Mouse (Mus musculus) activated CD4-positive, CD25-positive, alpha-beta regulatory T cell, adult 4 months (primary cell): Measurements from ENCODE around the gene Ctu2. TPM values are rescaled to one million over a fixed set of nuclear protein-coding genes. Genes with fewer than 3 reads are reported as not detected.

Source experiments
- ATAC-seq: one replicate; pipeline ENCODE4 v1.8.0; 2017
- polyA plus RNA-seq, 2 experiments: library from polyadenylated mRNA; unstranded; fragments of 100-300 nt; shearing (Covaris generic); gene quantifications; one replicate each; pipeline ENCODE4 v1.2.1; 2017

The Ctu2 gene
- polyA plus RNA-seq, 2 experiments from 2014 or later, result 11.0 to 14.6 TPM

GRCm38 (mm10) chr8:122497016-122497734, 21.2 kb downstream of the Ctu2 start:
- ATAC-seq, result no peak

GRCm38 (mm10) chr8:122497912-122498311, 22.0 kb downstream of the Ctu2 start:
- ATAC-seq, result peak; percentile 40

DNA sequence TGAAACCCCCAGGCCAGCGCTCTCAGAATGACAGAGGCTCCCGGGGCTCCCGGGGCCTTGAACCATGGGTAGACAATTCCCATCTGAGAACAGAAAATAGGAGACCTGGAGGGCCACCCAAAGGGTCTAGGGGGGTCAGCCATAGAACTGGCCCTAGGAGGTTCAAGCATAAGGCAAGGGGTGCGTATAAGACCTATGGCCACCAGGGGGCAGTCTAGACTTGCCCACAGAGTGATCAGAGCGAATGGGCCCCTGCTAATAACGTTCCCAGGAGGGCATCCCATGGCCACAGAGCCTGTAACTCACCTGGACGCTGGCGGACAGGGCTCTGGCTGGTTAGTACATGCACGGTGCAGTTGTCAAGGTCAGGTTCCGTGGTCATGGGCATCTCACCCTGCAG, 24.9 kb downstream of the Ctu2 start:
- ATAC-seq, result peak; percentile 75

GRCm38 (mm10) chr8:122511552-122511951, 35.6 kb downstream of the Ctu2 start:
- ATAC-seq, result no peak

DNA sequence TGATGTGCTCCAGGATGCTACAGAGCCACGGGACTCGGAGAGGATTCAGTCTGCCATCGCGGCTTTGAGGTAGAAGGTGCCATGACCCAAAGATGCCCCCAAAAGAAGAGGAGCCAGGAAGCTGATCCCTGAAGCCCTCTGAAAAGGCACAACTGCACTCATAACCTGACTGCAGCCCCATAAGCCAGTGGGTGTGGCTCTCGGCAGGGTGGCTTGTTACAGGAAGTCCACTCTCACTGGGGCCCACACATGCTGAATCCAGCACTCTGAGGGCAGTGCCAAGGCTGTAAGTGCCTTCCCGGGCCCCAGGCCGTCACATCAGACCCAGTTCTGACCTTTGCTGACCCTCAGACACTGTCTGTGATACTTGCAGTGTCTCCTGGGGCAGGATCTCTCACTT, 36.4 kb downstream of the Ctu2 start:
- ATAC-seq, result no peak

- no peak for ATAC-seq
Measured at GRCm38 (mm10) chr8:122515699-122516098, 39.8 kb downstream of the Ctu2 start.

GRCm38 (mm10) chr8:122517541-122518190, 41.7 kb downstream of the Ctu2 start:
- ATAC-seq, result no peak

- no peak for ATAC-seq
Measured at GRCm38 (mm10) chr8:122520611-122521010, 44.7 kb downstream of the Ctu2 start.

DNA sequence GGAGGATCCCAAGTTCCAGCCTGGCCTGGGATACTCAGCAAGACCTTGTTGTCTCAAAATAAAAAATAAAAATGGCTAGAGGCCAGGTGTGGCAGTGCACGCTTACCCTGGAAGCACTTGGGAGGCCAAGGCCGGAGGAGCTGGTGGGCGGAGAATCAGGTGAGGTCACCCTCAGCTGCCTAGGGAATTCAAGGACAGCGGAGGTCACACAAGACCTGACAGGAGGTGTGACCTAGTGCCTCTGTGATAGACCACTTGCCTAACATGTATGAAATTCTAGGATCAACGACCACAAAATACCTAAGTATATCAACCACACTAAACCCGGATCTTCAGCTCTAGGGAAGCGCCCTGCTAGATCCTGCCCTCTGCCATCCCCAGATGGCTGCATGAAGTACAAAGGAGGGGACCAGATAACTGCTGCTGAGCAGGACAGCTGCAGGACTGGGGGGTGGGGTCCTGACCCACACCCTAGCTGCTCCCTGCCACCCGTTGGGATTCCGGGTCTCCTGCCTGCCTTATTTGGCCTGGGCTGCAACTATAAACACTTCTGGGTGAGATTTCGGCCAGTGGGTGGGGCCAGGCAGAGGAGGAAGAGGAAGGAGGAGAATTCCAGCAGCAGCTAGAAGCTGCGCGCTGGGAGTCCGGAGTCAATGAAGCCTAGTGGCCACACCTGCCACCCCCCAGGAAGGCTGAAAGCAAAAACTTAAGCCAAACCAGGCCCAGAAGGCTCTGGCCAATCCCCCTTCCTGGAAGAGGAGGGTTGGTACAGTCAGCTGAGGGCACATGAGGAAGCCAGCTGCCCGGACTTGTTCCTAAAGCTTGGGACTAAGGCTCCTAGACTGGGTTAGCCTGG, 47.1 kb downstream of the Ctu2 start:
- ATAC-seq, result no peak

- ATAC-seq, result no peak
Measured at GRCm38 (mm10) chr8:122523652-122524360, 47.9 kb downstream of the Ctu2 start.

GRCm38 (mm10) chr8:122524506-122524905, 48.6 kb downstream of the Ctu2 start:
- no peak for ATAC-seq

- ATAC-seq, result no peak
Measured at GRCm38 (mm10) chr8:122525004-122525403, 49.1 kb downstream of the Ctu2 start.

DNA sequence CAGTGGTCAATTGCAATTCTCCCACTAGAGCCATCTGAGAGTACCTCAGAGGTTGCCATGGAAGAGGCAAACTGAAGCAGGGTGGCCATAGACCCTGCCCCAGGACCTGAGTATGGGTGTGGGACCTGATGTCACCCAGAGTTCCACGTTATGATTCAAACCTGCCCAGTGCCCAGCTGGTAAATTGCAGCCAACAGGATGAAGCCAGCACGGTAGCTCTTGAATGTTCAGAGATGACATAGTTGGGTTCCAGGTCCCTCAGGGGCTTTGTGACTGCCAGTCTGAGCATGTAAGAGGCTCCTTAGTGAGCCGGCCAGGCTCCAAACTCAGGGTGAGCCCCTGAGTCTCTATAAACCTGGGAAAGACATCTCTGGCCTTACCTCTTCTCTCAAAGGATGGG, 50.1 kb downstream of the Ctu2 start:
- no peak for ATAC-seq

- no peak for ATAC-seq
Measured at GRCm38 (mm10) chr8:122526526-122527170, 50.7 kb downstream of the Ctu2 start.

DNA sequence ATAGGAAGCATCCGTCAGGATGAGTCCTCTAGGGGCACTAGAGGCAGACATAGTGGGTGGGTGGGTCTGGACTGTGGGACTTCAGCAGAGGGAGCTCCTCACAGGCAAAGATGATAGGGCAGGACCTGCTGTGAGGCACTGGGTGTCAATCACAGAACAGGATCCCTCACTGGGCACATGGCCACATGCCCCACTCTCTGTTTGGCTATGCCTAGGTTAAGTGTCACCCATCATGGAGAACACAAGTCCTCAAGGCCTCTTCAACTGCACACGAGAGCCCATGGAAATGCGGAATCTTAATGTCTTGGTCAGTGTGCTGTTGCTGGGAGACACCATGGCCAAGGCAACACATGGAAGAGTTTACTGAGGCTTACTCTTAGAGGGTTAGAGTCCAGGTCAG, 52.0 kb downstream of the Ctu2 start:
- ATAC-seq, result no peak

DNA sequence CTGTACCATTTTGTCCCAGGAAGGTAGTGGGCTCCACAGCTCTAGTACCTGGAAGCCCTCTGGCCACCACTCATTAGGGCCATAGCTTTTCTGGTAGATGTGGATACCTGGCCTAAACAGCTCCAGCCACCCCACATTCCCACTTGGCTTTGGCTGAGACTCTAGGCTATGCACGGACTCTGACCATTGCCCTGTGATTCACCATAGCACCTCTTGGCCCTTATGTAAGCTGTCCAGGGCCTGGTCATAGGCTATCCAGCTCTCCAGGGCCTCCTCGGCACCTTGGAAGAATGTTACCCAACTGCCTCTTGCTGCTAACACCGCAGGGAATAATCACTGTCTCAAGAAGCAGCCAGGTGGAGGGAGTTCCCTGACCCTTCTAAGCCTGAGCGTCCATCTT, 53.2 kb downstream of the Ctu2 start:
- ATAC-seq, result no peak

DNA sequence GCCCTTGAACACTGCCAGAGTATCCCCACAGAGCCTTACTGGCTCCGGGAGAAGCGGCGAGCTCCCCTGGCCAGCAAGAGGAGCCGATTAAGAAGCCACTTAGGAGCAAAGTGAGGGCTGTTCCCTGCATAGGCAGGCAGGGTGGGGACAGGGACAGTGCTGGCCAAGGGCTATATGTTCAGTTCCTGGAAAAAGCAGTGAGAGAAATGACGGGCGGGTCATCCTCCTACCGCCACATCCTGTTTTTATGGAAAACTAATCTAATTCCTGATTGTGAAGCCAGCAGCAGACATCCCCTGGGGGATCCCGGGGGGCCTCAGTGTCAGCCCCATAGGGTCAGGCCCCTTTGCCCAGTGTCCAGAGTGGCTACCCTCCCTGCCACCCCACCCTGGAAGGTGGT, 55.4 kb downstream of the Ctu2 start:
- no peak for ATAC-seq

Other genes starting within 250 kb of the Ctu2 start
- gene Zfpm1, start 194.0 kb upstream of the Ctu2 start, polyA plus RNA-seq, result 1 to 10 TPM; 1.7 to 2.2 TPM
- gene Trhr2, start 115.4 kb upstream of the Ctu2 start, polyA plus RNA-seq, result not detected
- 10 to 100 TPM; 10.9 to 18.2 TPM for gene Zc3h18, start 99.5 kb upstream of the Ctu2 start, polyA plus RNA-seq
- not detected for gene Il17c, start 54.1 kb upstream of the Ctu2 start, polyA plus RNA-seq
- gene Cyba, start 43.2 kb upstream of the Ctu2 start, polyA plus RNA-seq, result 100 to 1,000 TPM; 750 to 796 TPM
- gene Mvd, start 32.7 kb upstream of the Ctu2 start, polyA plus RNA-seq, result 10 to 100 TPM; 14.8 to 15.1 TPM
- gene Snai3, start 15.4 kb upstream of the Ctu2 start, polyA plus RNA-seq, result 1 to 10 TPM; 3.2 to 5.1 TPM
- gene Rnf166, start 79 bp upstream of the Ctu2 start, polyA plus RNA-seq, result 10 to 100 TPM; 35.0 to 36.0 TPM
- gene Piezo1, start 75.2 kb downstream of the Ctu2 start, polyA plus RNA-seq, result 10 to 100 TPM; 11.8 to 22.2 TPM
- 10 to 100 TPM; 10.4 to 13.0 TPM for gene Cdt1, start 91.9 kb downstream of the Ctu2 start, polyA plus RNA-seq
- gene Aprt, start 100.8 kb downstream of the Ctu2 start, polyA plus RNA-seq, result 100 to 1,000 TPM; 168 to 203 TPM
- 10 to 100 TPM in 1 of 2 experiments, 1 to 10 TPM in 1; 9.8 to 10.5 TPM for gene Galns, start 135.3 kb downstream of the Ctu2 start, polyA plus RNA-seq
- 10 to 100 TPM; 46.3 to 78.4 TPM for gene Trappc2l, start 135.5 kb downstream of the Ctu2 start, polyA plus RNA-seq
- gene Pabpn1l, start 146.6 kb downstream of the Ctu2 start, polyA plus RNA-seq, result not detected
- gene Cbfa2t3, start 223.0 kb downstream of the Ctu2 start, polyA plus RNA-seq, result under 1 TPM; 0.08 to 0.28 TPM